Mouse (Mus musculus): ENCODE data around the gene Sept3. TPM values are rescaled to one million over a fixed set of nuclear protein-coding genes. Genes with fewer than 3 reads are reported as not detected.
A peak's percentile ranks its signal among the peaks of the same experiment; 100 is the strongest.

Sept3 gene
- total RNA-seq, 2 experiments from 2014 or later, result 1.3 to 1.9 TPM

DNA sequence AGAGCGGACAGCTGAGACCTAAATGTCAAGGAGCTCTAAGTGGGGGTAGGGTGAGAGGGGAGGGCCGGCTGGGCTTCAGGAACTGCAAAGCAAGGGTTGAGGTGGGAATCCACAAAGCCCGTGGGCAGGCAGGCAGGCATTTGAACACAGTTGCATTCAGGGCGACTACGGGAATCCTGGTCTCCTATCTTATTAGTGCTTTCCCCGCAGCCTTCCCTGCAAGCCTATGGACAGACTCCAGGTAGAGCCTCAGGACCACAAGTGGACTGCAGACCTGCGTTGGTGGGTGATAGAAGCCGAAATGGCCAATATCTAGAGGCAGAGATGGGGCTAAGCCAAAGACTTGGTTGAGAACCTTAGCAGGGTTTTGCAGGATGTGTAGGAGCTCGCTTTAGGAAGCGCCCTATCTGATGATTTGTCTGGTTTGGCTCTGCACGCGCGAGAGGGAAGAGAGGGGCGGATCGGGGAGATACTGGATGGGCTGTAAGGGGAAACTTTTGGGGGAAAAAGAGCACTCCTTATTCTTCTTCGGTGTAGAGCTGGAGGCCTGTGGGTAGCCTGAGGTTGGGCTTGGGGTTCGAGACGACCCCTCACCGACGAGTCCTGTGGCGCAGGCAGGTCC lies 65.8 kb downstream of the Sept3 start:
- DNase-seq, result no peak

DNA sequence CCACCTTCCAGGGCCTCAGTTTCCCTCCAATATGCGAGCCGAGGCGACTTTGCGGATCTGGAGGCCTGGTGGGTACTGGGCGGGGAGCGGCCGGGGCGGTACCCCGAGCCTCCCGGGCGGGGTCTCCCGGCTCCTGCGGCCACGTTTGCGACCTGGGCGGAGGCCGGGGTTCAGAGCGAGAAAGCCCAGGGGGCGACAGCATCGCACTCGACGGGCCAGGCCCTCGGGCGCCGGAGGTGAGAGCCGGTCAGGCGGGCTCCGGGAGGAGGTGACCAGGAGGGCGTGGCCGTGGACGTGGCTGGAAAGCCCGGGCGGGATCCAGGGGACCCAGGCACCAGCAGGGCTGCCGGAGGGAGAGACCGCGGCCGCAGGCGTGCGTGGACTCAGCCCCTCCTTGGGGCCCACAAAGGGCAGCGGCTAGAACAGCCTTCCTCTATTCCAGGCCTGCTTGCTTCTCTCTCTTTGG lies 66.4 kb downstream of the Sept3 start:
- peak; percentile 71 for DNase-seq

DNA sequence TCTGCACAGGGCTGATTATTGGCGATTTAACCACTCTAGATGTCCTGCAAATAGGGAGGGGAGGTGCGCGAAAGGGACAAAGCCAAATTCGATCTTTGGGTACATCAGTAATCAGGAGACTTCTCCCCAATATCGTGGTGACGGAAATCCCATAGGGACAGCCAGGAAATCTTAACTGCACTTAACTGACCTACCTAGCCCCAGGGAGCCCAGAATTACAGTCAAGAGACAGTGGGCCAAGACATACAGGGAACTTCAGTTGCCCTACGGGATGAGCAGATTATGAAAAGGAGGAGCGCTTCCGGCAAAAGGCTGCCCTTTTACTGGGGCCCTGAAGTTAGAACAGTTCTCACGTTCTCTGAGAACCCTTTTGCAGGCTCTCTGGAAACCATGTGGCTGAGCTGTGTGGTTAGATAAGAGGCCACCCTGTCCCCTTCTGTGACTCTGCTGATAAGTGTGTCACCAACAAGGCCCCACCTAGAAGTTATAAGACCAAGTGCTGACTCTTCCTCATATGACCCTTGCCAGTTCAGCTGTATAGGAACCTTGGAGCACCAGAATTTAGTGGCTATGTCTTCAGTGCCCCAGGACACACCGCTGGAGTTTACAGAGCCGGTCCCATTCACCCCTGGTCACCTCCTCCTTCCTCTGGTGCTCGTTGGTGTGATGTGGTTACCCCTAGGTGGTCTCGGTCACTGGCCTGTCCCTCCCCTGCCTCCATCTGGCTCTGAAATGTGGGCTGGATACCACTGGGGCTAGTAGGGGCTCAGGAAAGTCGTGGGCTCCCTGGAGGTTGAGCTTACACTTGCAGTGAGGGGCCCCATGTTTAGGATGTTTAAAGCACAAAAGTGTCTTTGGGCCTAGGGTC lies 67.2 kb downstream of the Sept3 start:
- no peak for DNase-seq

DNA sequence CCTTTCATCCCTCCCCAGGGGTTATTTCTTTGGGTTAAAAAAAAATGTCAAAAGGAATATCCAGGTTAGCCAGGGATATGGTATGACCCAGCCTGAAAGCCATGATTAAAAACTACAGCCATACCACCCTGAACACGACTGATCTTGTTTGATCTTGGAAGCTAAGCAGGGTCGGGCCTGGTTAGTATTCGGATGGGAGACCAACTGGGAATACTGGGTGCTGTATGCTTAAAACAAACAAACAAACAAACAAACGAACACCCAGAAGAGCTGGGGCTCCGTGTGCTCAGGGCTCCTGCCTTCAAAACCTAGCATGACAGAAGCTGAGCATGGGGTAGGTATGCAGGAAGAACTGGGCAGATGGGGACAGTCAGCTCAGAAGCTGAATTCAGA lies 67.8 kb downstream of the Sept3 start:
- no peak for DNase-seq

DNA sequence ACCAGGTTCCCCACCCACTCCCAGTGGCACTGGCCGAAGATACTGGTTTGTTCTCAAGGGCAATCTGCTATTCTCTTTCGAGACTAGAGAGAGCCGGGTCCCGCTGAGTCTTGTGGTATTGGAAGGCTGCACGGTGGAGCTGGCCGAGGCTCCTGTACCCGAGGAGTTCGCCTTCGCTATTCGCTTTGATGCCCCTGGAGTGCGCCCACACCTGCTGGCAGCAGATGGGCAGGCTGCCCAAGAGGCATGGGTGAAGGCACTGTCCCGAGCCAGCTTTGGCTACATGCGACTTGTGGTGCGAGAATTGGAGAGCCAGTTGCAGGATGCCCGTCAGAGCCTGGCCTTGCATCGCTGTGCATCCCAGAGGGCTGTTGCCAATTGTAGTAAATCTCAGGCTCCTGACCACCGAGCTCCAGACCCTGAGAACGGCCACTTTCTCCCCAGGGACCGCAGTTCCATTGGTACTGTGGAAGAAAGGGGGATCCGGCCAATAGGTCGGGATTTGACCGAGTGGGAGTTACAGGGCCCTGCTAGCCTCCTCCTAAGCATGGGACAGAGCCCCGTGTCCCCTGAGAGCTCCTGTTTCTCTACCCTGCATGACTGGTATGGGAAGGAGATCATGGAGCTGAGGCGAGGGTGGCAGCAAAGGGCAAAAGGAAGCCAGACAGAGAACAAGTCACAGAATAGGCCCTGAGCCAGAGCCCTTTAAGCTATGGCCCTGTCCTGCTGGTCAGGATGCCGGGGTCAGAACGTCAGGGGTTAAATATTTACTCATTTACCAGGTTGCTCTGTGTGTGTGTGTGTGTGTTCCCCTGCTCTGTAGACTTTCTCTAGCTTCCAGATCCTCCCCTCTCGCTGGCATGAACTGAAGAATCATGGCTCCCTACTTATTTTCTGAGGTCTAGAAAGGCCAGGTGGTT lies 68.9 kb downstream of the Sept3 start:
- no peak for DNase-seq

Other genes with a start within 250 kb of the Sept3 start
- 10 to 100 TPM; 27.1 to 27.4 TPM for gene Desi1, start 241.0 kb upstream of the Sept3 start, total RNA-seq (2021)
- 10 to 100 TPM; 63.4 to 69.5 TPM for gene Snu13, start 227.3 kb upstream of the Sept3 start, total RNA-seq (2021)
- gene 4930407I10Rik, start 215.7 kb upstream of the Sept3 start, total RNA-seq (2021), result not detected
- not detected for gene Mei1, start 204.9 kb upstream of the Sept3 start, total RNA-seq (2021)
- gene Ccdc134, start 147.0 kb upstream of the Sept3 start, total RNA-seq (2021), result 1 to 10 TPM; 6.1 to 8.3 TPM
- gene Srebf2, start 127.7 kb upstream of the Sept3 start, total RNA-seq (2021), result 10 to 100 TPM; 79.0 to 84.5 TPM
- gene Shisa8, start 62.1 kb upstream of the Sept3 start, total RNA-seq (2021), result under 1 TPM; 0.52 to 0.95 TPM
- gene Tnfrsf13c, start 50.5 kb upstream of the Sept3 start, total RNA-seq (2021), result under 1 TPM; 0.36 to 0.41 TPM
- 10 to 100 TPM; 23.8 to 24.7 TPM for gene Cenpm, start 30.1 kb upstream of the Sept3 start, total RNA-seq (2021)
- not detected for gene 1500009C09Rik, start 22.5 kb upstream of the Sept3 start, total RNA-seq (2021)
- under 1 TPM; 0.43 TPM for gene Wbp2nl, start 24.1 kb downstream of the Sept3 start, total RNA-seq (2021)
- gene Naga, start 64.0 kb downstream of the Sept3 start, total RNA-seq (2021), result 10 to 100 TPM; 40.0 to 41.1 TPM
- gene Pheta2, start 64.0 kb downstream of the Sept3 start, total RNA-seq (2021), result 1 to 10 TPM; 3.7 to 4.8 TPM
- gene Smdt1, start 64.1 kb downstream of the Sept3 start, total RNA-seq (2021), result 100 to 1,000 TPM; 176 to 206 TPM
- gene Ndufa6, start 79.4 kb downstream of the Sept3 start, total RNA-seq (2021), result 100 to 1,000 TPM; 438 to 494 TPM
- gene Cyp2d22, start 105.4 kb downstream of the Sept3 start, total RNA-seq (2021), result 10 to 100 TPM; 15.0 to 17.1 TPM
- under 1 TPM in 1 of 2 experiments, not detected in 1; 0.16 TPM for gene Cyp2d11, start 119.1 kb downstream of the Sept3 start, total RNA-seq (2021)
- not detected for gene Cyp2d10, start 132.3 kb downstream of the Sept3 start, total RNA-seq (2021)
- under 1 TPM in 1 of 2 experiments, not detected in 1; 0.26 TPM for gene Cyp2d9, start 158.5 kb downstream of the Sept3 start, total RNA-seq (2021)

Data from heart, postnatal 4 days (tissue).